Mouse (Mus musculus) gastrocnemius, adult 18-20 months (tissue): ENCODE data around the gene Id1. TPM values are rescaled to one million over a fixed set of nuclear protein-coding genes. Genes with fewer than 3 reads are reported as not detected.

ENCODE experiments used
- DNase-seq: peaks from one replicate; pipeline ENCODE4 v3.0.0; 2021; ENCODE audit warnings: low spot score
- total RNA-seq, 2 experiments: library from RNA; stranded (reverse); gene quantifications; 2 replicates each; pipeline ENCODE4 v1.2.3; 2021

Id1 gene
- total RNA-seq, 2 experiments from 2014 or later, result 16.0 to 28.5 TPM

DNA sequence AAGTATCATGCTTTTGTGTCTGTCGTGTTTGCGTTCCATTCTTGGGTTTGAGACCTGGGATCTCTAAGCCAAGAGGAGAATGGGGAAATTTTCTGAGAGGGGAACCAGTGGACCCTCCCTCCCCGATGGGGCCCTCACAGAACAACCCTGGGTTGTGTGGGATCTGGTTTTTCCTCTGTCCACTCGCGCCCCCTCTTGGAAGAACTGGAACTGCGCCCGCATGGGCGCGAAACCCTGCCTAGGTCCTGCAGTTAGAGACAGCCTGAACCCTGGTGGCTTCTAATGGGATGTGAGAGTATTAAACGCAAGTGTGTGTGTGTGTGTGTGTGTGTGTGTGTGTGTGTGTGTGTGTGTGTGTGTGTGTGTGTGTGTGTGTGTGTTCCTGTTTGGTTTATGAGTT is 6.4 kb downstream of the Id1 start:
- DNase-seq, result no peak

GRCm38 (mm10) chr2:152753944-152754711 is 18.1 kb downstream of the Id1 start, which contains the start of gene Cox4i2:
Gene Cox4i2 (plus strand): TSS chr2:152754173.
- DNase-seq, result no peak

DNA sequence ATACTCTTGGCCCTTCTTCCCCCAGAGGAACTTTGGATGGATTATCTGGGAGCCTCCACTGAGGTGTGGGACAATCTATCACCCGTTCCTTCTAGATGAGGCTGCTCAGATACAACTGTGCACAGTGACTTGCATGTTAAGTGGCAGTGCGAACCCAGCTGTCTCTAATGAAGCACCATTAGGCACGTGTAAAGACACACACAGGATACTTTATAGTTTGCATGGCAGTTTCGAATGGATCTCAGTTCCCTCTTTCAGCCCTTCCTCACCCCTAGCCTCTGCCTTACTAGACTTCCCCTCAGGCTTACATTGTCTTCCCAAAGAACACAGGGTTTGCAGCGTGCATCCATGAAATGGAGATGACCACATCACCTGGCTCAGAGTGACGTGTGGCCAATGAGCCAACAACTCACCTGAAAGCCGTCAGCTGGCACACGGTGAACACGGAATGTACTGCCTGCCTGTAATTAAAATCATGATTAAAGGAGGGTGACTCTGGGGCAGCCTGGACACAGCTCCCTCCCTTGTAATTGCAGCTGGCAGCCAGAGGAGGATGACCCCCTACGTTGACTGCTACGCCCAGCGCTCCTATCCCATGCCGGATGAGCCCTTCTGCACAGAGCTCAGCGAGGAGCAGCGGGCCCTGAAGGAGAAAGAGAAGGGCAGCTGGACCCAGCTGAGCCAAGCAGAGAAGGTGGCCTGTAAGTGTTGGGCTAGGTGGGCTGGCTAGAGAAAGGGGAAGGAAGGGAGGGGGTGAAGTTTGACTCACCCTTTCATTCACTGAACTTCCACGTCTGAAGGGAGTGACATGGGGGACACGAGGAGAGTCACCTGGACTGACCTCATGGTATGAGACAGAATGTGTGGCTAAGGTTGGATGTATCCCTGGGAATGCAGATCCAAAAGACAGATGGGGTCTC is 20.7 kb downstream of the Id1 start:
- no peak for DNase-seq

DNA sequence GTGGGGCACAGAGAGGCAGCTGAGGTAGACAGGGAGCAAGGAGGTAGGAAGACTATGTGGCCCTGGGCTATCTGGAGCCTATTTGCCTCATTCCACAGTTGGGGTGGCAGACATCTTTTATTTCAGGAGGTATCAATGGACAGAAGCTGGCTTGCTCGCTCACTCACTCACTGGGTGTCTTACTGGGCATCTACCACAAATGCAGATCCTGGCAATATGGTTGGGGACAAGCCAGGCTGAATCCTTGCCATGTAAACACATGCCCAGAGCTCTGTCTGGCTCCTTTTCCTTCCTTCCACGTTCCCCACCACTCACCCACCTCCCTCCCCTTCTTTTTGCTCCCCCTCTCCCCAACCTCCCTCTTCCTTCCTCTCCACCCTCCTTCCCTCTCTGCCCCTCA is 21.4 kb downstream of the Id1 start:
- DNase-seq, result no peak

GRCm38 (mm10) chr2:152758351-152758750 is 22.3 kb downstream of the Id1 start:
- no peak for DNase-seq

GRCm38 (mm10) chr2:152763310-152763709 is 27.3 kb downstream of the Id1 start:
- DNase-seq, result no peak

DNA sequence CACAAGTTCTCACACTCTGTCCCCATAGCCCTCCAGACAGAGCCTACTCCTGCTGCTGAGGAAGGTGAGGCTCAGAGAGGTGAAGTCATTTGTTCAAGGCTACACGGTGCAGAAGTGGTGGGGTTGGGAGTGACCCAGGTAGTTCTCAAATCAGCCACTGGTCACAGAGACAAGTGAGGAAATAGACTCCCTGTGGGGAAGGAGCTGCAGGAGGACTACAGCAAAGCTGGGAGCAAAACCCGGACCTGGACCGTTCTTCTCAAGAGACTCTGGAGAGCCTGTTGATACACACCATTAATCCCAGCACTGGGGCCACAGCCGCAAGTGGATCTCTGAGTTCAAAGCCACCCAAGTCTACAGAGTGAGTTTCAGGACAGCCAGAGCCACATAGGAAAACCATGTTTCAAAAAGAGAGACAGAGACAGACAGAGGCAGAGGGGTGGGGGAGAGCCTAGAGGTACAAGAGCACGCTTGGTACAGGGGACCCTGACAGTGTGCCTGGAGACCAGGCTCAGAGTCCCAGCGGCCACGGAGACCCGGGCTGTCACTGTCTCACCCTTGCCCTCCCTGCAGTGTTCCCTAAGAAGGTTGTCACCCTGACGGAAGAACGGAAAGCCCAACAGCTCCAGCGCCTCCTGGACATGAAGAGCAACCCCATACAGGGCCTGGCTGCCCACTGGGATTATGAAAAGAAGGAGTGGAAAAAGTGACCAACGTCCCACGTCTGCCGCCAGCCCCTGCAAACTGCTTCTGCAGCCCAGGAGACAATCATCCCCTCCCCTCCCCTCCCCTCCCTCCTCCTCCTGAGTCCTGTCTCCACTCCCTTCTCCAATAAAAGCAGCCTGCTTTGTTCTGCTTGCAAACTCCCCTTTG is 28.4 kb downstream of the Id1 start:
- no peak for DNase-seq

DNA sequence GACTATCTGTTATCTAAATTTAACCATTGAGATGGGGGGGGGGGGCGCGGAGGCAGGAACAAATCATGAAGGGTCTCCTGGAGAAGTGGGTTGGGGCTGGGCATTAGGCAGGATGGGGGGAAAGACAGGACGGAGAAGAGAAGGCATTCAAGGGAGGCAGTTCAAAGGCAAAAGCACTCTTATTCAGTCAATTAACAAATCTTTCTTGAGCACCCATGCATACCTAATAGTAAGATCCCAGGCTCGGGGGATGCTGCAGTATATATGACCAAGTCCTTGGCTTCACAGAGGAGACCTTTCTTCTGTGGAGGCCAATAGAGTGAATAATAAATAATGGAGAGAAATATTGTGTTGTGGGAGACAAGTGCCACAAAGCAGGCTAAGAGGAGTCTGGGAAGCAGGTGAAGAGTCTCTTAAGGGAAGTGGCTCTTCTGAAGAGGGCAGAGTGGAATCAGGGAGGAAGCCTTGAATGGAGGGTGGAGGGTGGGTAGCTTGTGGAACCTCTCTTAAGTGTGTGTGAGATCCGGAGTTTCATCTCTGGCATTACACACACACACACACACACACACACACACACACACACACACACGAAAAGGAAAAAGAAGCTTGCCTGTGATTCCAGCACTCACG is 29.1 kb downstream of the Id1 start:
- no peak for DNase-seq

- DNase-seq, result peak; percentile 92
Observed at GRCm38 (mm10) chr2:152766387-152767123, 30.5 kb downstream of the Id1 start.

- DNase-seq, result peak; percentile 59
Observed at GRCm38 (mm10) chr2:152767618-152768271, 31.7 kb downstream of the Id1 start.

DNA sequence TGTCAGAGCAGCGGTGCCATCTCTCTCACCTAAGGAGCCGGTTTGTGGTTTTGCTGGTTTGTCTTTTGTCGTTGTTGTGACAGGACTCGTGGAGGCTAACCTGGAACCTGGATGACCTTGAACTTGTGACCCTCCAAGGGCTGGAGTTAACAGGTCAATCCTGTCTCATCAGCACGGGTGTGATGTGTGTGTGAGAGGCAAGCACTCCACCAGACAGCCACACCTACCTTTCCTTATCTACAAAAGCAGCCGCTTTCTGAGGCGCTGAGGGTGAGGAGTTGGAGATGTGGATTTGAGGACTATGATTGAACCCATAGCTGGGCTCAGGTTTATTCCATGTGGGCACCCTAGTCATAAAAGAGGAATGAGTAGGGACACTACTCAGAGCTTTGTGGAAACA is 33.6 kb downstream of the Id1 start:
- DNase-seq, result no peak

DNA sequence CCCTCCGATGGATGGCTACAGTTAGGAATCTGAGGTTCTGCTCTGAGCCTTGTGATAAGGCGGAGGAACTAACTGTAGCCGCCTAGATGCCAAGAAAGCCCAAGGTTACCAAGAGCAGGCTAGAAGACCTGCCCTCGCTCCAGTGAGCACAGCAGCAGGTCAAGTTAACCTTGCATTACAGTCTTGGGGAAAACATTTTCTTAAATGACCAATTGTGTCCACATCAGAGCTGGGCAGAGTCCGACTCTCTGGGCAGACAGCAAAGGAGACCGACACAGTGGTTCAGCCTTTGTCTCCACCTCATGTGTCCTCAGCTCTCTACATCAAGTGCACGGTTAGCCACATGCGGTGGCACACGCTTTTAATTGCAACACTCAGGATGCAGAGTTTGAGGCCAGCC is 35.5 kb downstream of the Id1 start:
- DNase-seq, result no peak

- no peak for DNase-seq
Observed at GRCm38 (mm10) chr2:152772231-152772630, 36.2 kb downstream of the Id1 start.

- no peak for DNase-seq
Observed at GRCm38 (mm10) chr2:152775357-152775756, 39.3 kb downstream of the Id1 start.

DNA sequence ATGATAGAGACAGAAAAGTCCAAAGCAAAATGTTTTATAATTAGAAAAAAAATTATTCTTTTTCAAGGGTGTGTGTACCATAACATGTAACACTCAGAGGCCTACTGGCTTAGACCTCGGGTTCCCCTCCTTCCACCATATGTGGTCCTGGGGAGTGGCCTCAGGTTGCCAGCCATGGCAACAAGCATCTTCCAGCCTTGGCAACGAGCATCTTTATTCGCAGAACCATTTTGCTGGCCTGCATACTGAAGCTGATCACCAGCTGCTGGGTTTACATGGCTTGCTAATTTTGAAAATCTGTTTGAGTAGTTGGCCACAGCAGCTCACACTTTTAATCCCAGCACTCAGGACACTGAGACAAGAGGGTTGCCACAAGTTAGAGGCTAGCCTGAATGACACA is 40.0 kb downstream of the Id1 start:
- no peak for DNase-seq

DNA sequence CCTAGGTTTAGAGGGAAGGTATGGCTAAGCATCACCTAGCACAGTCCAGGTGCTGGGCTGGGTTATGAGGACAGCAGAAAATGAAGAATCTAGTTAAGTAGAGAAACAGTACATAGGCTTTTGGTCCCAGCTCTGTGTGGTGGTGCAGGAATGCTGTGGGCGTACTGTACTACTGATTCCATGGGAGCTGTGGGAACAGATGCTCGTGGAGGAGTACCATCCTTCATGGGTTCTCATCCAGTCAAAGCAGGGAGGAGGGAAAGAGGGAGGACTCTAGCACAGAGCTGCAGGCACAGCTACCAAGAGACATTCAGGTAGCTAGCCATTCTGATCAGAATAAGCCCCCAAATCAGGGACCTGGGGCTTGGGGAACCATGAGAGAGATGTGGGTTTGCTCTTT is 40.4 kb downstream of the Id1 start:
- DNase-seq, result no peak

GRCm38 (mm10) chr2:152777081-152777480 is 41.0 kb downstream of the Id1 start:
- no peak for DNase-seq

DNA sequence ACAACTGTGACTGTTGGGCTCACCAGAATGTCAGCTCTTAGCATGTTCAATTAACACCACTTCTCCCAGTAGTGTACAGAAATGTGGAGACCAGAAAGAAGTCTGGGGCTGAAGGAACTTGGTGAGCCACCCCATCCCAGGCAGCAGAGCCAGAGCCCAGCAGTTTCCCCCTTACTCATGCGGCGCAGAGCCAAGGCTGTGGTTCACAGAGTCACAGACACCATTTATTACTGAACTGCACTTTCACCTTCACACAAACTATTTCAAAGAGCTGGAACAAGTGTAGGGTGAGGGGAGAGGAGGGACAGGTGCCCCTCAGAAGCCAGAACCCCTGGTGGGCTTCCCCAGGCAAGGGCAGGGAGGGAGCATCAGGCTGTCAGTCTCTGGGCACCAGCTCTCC is 44.4 kb downstream of the Id1 start:
- no peak for DNase-seq

DNA sequence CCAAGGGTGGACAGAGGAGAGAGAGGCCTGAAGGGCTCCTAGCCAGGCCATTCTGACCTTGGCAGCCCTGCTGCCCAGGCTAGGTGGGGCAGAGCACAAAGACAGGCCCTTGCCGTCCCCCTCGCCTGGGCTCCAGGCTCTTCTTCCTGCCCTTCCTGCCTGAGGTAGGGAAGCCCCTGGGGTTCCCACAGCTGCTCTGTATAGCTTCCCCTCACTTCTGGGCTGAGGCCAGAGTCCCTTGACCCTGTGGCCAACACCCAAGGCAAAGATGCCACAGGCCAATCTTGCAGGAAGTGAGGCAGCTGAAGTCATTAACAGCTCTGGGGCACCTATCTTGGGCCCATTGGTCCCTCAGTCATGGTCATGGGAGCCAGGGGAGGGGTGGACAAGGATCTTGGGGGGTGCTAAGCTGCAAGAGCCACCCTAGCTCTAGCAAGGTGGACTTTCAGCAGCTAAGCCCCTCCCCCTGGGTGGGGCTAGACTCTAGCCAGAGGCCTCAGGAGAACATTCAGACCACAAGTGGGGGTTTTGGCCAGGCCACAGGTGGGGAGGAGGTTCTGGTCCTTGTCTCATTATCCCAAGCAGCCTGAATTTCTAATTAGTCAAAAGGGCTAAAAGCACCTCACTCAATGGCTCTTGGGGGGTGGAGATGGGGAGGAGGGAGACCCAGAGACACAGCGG is 45.1 kb downstream of the Id1 start:
- no peak for DNase-seq
